Mouse (Mus musculus) adrenal gland, postnatal 36 days (tissue): Measurements from ENCODE around the gene Spryd3. TPM values are rescaled to one million over a fixed set of nuclear protein-coding genes. Genes with fewer than 3 reads are reported as not detected.

Experiments used
- DNase-seq, 2 experiments: peaks; one replicate each; pipeline ENCODE4 v3.0.0; 2021; ENCODE audit warnings: mixed read lengths in 1 of 2
- total RNA-seq, 2 experiments: library from RNA; stranded (reverse); gene quantifications; 2 replicates each; pipeline ENCODE4 v1.2.3; 2021

The Spryd3 gene
- total RNA-seq, 2 experiments from 2014 or later = 34.4 to 42.4 TPM

DNA sequence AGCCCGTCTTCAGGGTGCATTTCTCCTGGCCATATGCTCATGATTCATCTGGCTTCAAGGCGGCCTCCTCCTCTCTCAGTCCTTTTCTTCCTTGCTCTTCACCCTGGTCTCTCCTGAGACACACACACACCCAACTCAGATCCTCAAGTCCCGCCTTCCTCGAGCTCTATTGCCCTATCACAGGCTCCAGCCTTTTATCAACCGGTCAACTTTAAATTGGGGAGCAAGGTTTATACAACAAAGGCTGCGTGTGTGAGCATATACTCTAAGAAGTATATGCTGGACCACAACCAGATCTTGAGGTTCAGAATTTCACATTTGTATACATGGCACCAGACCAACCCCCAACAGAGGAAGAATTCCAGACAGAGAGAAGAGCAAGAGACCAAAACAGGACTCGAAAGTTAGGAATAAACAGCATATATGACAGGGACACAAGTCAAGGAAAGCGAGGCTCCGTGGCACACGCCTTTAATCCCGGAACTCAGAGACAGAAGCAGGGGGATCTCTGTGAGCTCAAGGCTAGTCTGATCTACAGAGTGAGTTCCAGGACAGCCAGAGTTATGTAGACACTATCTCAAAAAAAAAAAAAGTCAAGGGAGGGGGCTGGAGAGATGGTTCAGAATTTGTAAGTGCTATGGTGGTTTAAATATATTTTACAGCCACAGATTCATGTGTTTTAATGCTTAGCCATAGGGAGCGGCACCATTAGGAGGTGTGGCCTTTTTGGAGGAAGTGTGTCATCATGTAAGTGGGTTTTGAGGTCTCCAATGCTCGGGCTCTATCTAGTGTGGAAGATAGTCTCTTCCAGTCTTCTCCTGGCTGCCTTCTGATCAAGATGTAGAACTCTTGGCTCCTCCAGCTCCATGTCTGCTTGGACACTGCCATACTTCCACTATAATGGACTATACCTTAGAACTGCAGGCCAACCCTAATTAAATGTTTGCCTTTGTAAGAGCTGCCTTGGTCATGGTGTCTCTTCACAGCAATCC lies 65.3 kb downstream of the Spryd3 start:
- DNase-seq = no peak

Other genes with a start within 250 kb of the Spryd3 start
- gene Krt76, start 243.3 kb downstream of the Spryd3 start, total RNA-seq = not detected
- not detected for gene Krt4, start 211.5 kb downstream of the Spryd3 start, total RNA-seq
- gene Krt79, start 195.9 kb downstream of the Spryd3 start, total RNA-seq = 1 to 10 TPM in 1 of 2 experiments, under 1 TPM in 1; 0.99 to 1.5 TPM
- not detected for gene Krt78, start 181.9 kb downstream of the Spryd3 start, total RNA-seq
- gene Krt8, start 131.8 kb downstream of the Spryd3 start, total RNA-seq = 1 to 10 TPM in 1 of 2 experiments, under 1 TPM in 1; 0.46 to 1.9 TPM
- 1 to 10 TPM in 1 of 2 experiments, under 1 TPM in 1; 0.76 to 3.3 TPM for gene Krt18, start 108.1 kb downstream of the Spryd3 start, total RNA-seq
- 100 to 1,000 TPM; 225 to 261 TPM for gene Eif4b, start 62.5 kb downstream of the Spryd3 start, total RNA-seq
- gene Tns2, start 35.8 kb downstream of the Spryd3 start, total RNA-seq = 10 to 100 TPM; 68.4 to 87.6 TPM
- 10 to 100 TPM; 43.4 to 51.3 TPM for gene Igfbp6, start 8.1 kb upstream of the Spryd3 start, total RNA-seq
- under 1 TPM; 0.40 to 0.49 TPM for gene Soat2, start 14.3 kb upstream of the Spryd3 start, total RNA-seq
- gene Zfp740, start 67.0 kb upstream of the Spryd3 start, total RNA-seq = 10 to 100 TPM; 52.6 to 66.7 TPM
- gene Csad, start 68.5 kb upstream of the Spryd3 start, total RNA-seq = 10 to 100 TPM; 79.0 to 83.7 TPM
- gene Itgb7, start 95.7 kb upstream of the Spryd3 start, total RNA-seq = 1 to 10 TPM; 1.5 to 2.9 TPM
- gene Rarg, start 121.3 kb upstream of the Spryd3 start, total RNA-seq = 10 to 100 TPM; 21.7 to 30.4 TPM
- not detected for gene Gm9918, start 134.3 kb upstream of the Spryd3 start, total RNA-seq
- gene Mfsd5, start 143.2 kb upstream of the Spryd3 start, total RNA-seq = 10 to 100 TPM; 39.0 to 40.0 TPM
- 1 to 10 TPM; 3.2 to 3.6 TPM for gene Espl1, start 160.0 kb upstream of the Spryd3 start, total RNA-seq
- gene Pfdn5, start 189.9 kb upstream of the Spryd3 start, total RNA-seq = 100 to 1,000 TPM; 420 TPM
- gene Myg1, start 195.5 kb upstream of the Spryd3 start, total RNA-seq = 10 to 100 TPM; 59.0 to 59.1 TPM
- gene Aaas, start 214.5 kb upstream of the Spryd3 start, total RNA-seq = 10 to 100 TPM; 13.7 to 16.2 TPM
- gene Sp7, start 230.9 kb upstream of the Spryd3 start, total RNA-seq = under 1 TPM in 1 of 2 experiments, not detected in 1; 0.16 TPM